Mouse (Mus musculus): ENCODE data around the gene Qprt.
"Not testable (repeated sequence)": the region's sequence is repeated elsewhere in the genome, so short reads cannot be mapped to it uniquely, and the experiment has no call there.

Gene Qprt

GRCm38 (mm10) chr7:127101451-127102016, 20.5 kb downstream of the Qprt start:
- no peak for ATAC-seq (ENCODE audit: insufficient number of reproducible peaks, low FRiP score, low TSS enrichment)

- ATAC-seq (ENCODE audit: insufficient number of reproducible peaks, low FRiP score, low TSS enrichment) = no peak
Measured at GRCm38 (mm10) chr7:127099528-127099927, 22.5 kb downstream of the Qprt start.

- ATAC-seq (ENCODE audit: insufficient number of reproducible peaks, low FRiP score, low TSS enrichment) = no peak
Measured at GRCm38 (mm10) chr7:127098950-127099349, 23.1 kb downstream of the Qprt start.

- no peak for ATAC-seq (ENCODE audit: insufficient number of reproducible peaks, low FRiP score, low TSS enrichment)
Measured at GRCm38 (mm10) chr7:127098521-127098920, 23.5 kb downstream of the Qprt start.

DNA sequence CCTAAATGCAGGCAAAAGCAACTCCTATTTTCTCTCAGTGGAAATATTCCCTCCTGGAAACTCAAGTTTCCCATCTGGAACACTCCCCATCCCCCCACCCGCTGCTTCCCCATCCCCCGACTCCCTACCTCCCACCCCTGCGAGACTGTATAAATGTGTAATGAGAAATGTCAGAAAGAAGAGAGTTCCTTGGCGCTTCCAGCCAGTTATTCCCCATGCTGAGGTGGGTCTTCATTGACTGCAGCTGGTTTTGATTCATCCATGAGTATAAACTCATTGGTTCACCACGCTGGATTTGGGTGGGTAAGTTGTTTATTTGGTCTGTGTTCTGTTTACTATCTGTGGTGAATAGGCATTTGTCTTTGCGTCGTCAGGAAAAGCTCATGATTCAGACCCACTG, 25.6 kb downstream of the Qprt start:
- ATAC-seq (ENCODE audit: insufficient number of reproducible peaks, low FRiP score, low TSS enrichment) = no peak

DNA sequence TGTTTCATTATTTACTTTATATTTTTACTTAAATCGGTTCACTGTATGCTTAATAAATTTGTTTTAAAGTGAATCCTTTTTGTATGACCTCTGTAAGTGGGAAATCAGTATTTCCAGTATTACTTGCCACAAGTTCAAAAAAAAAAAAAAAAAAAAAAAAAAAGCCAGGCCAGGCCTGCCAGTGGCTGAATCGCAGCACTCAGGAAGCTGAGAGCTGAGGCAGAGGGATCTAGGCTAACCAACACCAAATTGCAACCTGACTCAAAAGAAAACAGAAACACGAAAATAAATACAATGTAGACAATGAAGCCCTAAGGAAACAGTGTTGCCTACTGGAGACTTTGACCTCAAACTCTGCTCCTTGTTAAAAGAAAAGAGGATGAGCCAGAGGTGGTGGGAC, 28.1 kb downstream of the Qprt start:
- ATAC-seq (ENCODE audit: insufficient number of reproducible peaks, low FRiP score, low TSS enrichment) = no peak

DNA sequence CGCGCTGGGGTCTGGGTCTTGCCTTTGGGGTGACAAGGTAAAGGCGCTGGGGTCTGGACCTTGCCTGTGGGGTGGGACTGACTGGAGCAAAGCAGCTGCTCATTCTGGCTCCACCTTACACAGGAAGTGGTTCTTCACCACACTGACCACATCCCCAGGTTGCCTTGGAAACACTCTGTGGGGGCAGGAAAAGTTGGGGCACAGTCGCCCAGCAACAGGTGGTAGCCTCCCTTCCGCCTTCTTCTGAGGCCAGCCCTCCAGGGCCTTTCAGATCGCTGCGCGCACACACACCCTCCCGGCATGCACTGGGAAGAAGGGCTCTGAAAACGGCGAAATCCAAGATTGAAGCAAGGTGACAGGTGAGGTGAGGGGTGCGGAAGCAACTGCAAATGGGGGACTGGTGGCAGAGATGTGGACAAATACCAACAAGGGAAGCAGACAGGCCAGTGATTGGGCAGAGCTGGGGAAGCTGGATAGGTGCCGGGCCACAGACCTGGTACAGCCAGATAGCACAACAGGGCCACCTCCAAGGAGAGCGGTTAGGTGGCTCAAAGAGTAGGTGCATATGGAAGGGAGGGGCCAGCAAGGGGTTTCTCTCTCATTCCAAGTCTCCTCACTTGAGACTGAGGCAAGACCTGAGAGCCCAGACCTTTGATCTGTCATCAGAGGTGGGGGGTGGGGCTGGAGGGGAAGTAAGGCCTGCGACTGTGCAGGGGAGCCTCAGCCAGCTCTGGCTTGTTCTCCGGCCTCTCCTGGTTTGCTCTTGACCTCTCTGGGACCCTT, 30.7 kb downstream of the Qprt start, which contains the start of gene AI467606:
Gene AI467606, plus strand, starts transcription at position 246 of the 783 bp plus-strand sequence.
- ATAC-seq (ENCODE audit: insufficient number of reproducible peaks, low FRiP score, low TSS enrichment) = no peak

- ATAC-seq (ENCODE audit: insufficient number of reproducible peaks, low FRiP score, low TSS enrichment) = no peak
Measured at GRCm38 (mm10) chr7:127090154-127091113, 31.6 kb downstream of the Qprt start.

DNA sequence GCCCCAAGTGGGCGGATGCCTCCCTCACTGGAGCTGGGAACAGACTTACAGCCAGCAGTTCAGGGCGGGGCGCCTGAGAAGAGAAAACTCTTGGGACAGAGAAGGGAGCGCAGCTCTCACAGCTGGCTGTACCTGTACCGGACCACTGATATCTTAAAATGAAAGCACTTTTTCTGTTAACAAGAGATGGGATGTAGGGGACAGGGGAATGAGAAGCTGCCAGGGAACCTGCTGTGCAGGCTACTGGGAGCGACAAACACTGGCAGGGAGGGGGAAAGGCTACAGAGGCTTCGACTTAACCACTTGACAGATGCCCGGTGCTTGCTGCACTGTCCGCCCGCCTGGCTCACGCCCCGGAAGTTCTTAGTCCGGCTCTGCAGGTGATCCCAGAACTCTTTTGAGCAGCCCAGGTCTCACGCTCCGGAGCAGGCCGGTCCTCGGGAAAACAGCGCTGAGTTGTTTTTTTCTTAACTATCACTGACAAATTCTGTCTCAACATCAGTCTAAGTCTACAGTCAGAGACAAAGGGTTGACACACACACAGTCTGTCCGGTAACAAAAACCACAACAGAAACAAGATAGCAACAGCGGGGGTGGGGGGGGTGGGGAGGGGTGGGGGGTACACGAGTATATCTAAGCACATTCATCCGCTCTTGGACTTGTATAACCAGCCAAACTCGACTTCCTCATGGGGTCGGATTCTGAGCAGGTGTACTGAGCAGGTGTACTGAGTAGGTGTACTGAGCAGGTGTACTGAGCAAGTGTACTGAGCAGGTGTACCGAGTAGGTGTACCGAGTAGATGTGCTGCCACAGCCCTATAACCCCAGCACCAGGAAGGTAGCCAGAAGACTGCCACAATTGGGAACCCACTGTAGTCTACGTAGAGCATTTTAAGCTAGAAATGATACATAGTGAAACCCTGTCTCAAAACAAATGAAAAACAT, 32.9 kb downstream of the Qprt start:
- no peak for ATAC-seq (ENCODE audit: insufficient number of reproducible peaks, low FRiP score, low TSS enrichment)

GRCm38 (mm10) chr7:127088083-127088482, 33.9 kb downstream of the Qprt start:
- no peak for ATAC-seq (ENCODE audit: insufficient number of reproducible peaks, low FRiP score, low TSS enrichment)

DNA sequence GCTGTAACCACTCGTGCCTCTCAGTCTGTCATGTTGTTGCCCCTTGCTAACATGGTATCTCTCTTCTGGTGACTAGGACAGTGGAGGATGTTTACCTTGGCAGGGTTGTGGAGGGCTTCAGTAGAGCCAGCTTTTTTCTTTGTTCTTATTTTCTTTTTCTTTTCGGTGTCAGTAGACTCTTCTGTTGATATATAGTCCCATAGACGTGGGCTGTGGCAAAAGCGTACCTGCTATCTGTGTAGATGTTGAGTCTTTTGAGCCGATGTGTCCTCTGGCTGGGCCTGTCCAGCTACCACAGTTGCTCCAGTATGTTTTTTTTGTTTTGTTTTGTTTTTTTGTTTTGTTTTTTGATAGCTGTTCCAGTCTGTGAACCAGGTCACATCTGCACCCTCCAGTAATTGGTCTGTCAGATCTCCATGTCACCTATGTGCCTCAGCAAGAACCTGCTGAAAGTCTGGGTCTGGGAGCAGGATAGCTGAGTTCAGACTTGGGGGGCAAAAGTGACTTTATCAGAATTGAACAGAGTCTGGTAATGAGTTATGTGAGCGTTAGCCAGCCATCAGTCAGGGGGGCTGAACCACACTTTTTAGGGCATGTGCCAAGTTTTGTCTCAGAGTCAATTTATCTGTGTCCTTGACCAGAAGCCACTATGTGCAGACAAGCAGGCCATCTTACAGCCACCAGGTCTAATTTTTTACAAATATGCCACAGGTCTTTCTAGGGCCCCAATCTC, 34.6 kb downstream of the Qprt start, which contains the start of gene Zg16:
Gene Zg16, minus strand, starts transcription at position 51 of the 733 bp plus-strand sequence.
- ATAC-seq (ENCODE audit: insufficient number of reproducible peaks, low FRiP score, low TSS enrichment) = not testable (repeated sequence)

DNA sequence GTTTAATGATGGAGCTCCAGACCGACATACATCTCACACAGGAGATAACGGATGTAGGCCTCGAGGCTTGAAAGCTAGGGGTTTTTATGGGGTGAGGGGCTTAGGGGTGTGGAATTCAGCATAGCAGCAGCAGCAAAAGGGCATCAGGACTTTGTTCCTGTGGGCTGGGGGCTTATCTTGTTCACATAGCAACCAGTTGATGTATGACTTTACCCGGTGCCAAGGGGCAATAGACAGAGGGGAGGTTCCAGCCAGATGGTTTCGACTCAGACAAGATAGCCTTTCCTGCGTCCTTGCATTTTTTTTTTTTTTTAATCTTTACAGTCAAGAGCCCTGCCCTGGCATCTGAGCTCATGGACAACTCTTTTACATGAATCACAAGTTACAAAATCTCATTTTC, 36.3 kb downstream of the Qprt start:
- ATAC-seq (ENCODE audit: insufficient number of reproducible peaks, low FRiP score, low TSS enrichment) = not testable (repeated sequence)

- no peak for ATAC-seq (ENCODE audit: insufficient number of reproducible peaks, low FRiP score, low TSS enrichment)
Measured at GRCm38 (mm10) chr7:127084794-127085193, 37.2 kb downstream of the Qprt start.

DNA sequence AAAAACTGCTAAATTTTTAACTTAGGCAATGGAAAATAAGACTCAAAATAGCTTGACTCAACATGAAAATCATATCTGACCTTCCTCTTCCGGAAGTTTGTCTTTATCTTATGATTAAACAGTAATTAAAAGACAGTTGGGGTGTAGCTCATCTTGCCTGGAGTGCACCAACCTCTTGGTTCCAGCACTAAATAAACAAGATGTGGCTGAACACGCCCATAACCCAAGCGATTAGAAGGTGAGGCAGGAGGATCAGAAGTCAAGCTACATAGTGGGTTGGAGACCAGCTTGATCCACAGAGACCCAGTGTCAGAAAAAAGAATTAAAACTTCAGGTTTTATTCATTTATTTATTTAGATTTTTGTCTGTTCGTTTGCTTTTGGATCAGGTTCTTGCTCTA, 38.3 kb downstream of the Qprt start:
- no peak for ATAC-seq (ENCODE audit: insufficient number of reproducible peaks, low FRiP score, low TSS enrichment)

DNA sequence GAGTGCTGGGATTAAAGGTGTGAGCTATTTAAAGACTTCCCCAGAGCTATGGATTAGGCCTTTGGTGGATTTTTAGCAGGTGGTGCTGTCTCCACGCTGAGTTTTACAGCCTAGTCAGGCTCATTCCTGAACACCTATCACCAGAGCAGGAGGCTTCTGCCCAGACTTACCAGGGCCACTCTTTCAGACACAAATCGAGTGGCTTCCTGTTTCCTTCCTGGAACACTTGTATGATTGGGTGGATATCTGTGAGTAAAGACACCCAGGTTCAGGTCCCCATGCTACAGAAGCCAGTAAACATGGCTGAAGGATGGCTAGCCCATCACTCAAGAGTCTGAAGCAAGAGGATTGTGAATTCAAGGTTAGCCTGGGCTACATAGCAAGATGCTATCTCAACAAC, 39.0 kb downstream of the Qprt start:
- no peak for ATAC-seq (ENCODE audit: insufficient number of reproducible peaks, low FRiP score, low TSS enrichment)

DNA sequence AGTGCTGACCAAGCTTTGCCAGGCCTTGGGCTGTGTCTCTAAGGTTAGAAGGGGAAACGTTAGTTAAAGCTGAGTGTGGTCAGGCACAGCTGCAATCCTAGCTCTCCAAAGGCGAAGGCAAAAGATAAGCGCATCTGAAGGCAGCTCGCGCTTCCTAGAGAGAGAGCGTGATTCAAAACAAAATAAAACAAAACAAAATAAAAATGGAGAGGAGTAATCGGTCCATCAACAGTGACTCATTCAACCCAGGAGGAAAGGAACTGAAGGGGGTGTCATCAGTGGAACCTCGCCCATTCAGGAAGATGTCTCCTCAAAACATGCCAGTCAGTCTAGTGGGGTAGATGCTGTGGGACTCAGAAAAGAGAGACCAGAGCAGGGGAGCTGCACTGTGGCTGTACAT, 39.8 kb downstream of the Qprt start:
- ATAC-seq (ENCODE audit: insufficient number of reproducible peaks, low FRiP score, low TSS enrichment) = no peak

DNA sequence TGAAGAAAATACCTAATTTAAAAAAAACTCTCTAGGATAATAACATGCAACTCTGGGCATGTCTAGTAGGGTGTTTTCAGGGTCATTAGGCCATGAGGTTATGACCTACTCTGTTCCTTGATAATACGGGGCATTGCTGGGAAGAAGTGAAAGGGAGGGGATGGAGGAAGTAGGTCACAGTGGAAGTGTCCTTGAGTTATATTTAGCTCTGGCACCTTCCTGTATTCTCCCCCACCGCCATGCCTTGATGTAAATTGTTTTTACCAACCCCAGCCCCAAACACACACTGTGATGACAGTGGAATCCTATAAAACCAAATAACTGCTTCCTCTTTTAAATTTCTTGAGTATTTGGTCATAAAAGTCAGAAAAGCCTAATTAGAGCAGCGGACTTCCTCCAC, 42.0 kb downstream of the Qprt start:
- no peak for ATAC-seq (ENCODE audit: insufficient number of reproducible peaks, low FRiP score, low TSS enrichment)

DNA sequence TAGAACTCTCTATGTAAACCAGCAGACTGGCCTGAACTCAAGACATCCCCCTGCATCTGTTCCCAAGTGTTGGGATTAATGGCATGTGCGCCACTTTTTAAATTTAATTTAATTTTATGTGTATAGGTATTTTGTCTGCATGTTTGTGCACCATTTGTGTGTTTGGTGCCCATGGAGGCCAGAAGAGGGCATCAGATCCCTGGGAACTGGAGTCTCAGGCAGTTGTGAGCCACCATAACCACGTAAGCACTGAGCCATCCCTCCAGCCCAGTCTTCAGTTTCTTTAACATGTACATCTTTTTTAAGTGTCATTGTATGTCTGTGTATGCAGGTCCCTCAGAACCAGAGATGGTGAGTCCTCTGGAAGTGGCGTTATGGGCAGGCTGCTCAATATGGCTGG, 44.3 kb downstream of the Qprt start:
- no peak for ATAC-seq (ENCODE audit: insufficient number of reproducible peaks, low FRiP score, low TSS enrichment)

GRCm38 (mm10) chr7:127076188-127076587, 45.8 kb downstream of the Qprt start:
- no peak for ATAC-seq (ENCODE audit: insufficient number of reproducible peaks, low FRiP score, low TSS enrichment)
